Mouse (Mus musculus): Measurements from ENCODE around the gene Crygn. TPM values are rescaled to one million over a fixed set of nuclear protein-coding genes. Genes with fewer than 3 reads are reported as not detected.
"Not testable (repeated sequence)": the region's sequence is repeated elsewhere in the genome, so short reads cannot be mapped to it uniquely, and the experiment has no call there.

Gene Crygn
- polyA plus RNA-seq, 1 experiment from 2014 or later = 7.1 TPM

DNA sequence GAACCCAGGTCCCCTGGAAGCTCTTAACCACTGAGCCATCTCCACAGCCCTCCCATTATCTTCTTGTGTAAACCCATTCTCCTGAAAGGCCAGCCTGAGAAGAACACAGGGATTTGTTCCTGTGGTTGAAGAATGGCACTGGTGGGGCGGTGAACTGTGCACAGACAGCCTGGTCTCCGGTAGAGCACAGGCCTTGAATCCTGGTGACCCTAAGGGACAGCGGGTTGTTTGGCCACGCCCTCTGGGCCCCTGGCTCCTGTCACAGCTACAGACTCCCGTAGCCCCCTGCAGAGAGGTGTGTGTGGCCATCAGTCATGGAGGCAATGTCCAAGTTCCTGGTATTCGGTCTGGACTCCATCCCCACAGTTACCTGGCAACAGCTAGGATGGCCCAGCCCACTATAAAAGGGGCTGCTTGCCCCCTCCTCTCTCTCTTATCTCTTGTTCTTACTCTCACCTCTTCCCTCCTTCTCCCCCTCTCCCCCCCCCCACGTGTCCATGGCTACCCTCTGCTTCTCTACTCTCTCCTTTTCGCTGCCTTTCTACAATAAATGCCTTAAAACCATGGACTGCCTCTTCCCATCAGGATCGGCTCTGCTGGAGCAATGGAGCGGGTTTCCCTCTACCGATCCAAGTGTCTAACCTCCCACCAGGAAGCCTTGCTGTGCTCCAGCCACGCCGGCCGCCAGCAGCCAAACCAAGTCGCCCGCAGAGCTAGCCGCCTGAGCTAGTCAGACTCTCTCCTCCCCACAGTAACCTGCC is 20.5 kb upstream of the Crygn start:
- Histone ChIP-seq H3K27me3 (ENCODE audit: insufficient read depth, low read length) (no peaks in the 10 kb centered on the region), H3K27ac (no peak overlapping the region), H3K9me3 (replicated peaks; ENCODE audit: low read length) (no peaks in the 10 kb centered on the region), H3K36me3 (ENCODE audit: insufficient read depth, low read length) (no peaks in the 10 kb centered on the region), H3K4me2 (ENCODE audit: low read length) (0 out of 2 replicates have a peak overlapping the region, but pooled peaks have one; percentile 13), H3K4me3 (replicated peaks; ENCODE audit: low read depth, low read length) (no peak overlapping the region), H3K9ac (ENCODE audit: low read depth, low read length) (no peak overlapping the region), H3K4me1 (replicated peaks; ENCODE audit: insufficient read depth, low read length) (no peaks in the 10 kb centered on the region)
- no peak for DNase-seq (ENCODE audit: low spot score)
- WGBS = 30% methylated on average over 17 of the region's 17 CpGs
- peak; percentile 59; the same call in 1 of the 2 replicates for ATAC-seq (replicated peaks; ENCODE audit: low FRiP score, low read depth)
- TF ChIP-seq CTCF (IDR thresholded peaks at IDR 0.05; ENCODE audit: low read depth) = no peak

DNA sequence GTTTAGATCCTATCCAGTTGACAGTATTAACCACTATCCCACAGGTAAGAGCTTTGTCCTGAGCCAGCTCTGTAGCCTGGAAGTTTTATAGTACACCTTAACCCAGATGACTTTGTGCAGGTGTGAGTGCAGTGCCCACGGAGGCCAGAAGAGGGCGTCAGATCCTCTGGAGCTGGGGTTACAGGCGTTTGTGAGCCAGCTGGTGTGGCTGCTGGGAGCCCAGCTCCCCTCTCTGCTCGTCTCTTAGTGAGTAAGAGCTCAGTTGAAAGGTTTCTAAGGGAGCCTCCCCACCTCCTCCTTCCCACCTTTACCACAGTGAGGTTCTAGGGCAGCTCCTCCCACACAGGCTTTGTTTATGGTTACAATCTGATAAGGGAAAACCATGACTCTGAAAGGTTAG is 18.9 kb upstream of the Crygn start:
- Histone ChIP-seq H3K36me3 (ENCODE audit: insufficient read depth, low read length) (no peaks in the 10 kb centered on the region), H3K27me3 (ENCODE audit: insufficient read depth, low read length) (no peaks in the 10 kb centered on the region), H3K4me3 (replicated peaks; ENCODE audit: low read depth, low read length) (no peak overlapping the region), H3K4me2 (ENCODE audit: low read length) (no peak overlapping the region), H3K9ac (ENCODE audit: low read depth, low read length) (no peak overlapping the region), H3K4me1 (replicated peaks; ENCODE audit: insufficient read depth, low read length) (no peaks in the 10 kb centered on the region), H3K27ac (no peak overlapping the region), H3K9me3 (replicated peaks; ENCODE audit: low read length) (no peaks in the 10 kb centered on the region)
- 54% methylated on average over 4 of the region's 4 CpGs for WGBS
- DNase-seq (ENCODE audit: low spot score) (no peak), ATAC-seq (replicated peaks; ENCODE audit: low FRiP score, low read depth) (0 out of 2 replicates have a peak, but pooled peaks have one; percentile 49)
- peak; percentile 45 for TF ChIP-seq CTCF (IDR thresholded peaks at IDR 0.05; ENCODE audit: low read depth)

DNA sequence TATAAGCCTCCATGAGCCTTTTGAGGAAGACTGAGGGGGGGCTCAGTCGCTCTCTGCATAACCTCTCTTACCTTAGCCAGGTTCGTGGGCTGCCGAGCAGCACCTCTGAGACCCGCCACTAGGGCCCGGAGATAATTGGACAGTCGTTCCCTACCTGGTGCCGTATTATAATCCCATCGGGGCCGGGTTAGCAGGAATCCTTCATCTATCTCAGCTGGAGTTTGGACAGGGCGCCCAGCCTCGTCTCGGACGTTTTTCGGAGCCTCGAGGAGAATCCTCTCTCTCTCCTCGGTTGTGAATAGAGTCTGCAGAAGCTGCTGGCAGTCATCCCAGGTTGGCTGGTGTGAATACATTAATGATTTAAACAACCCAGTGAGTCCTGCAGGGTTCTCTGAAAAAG is 16.7 kb upstream of the Crygn start:
- not testable (repeated sequence) for H3K4me2 ChIP-seq (ENCODE audit: low read length); DNase-seq (ENCODE audit: low spot score); H3K4me1 ChIP-seq (replicated peaks; ENCODE audit: insufficient read depth, low read length); H3K9me3 ChIP-seq (replicated peaks; ENCODE audit: low read length); H3K27ac ChIP-seq; H3K27me3 ChIP-seq (ENCODE audit: insufficient read depth, low read length); H3K9ac ChIP-seq (ENCODE audit: low read depth, low read length); H3K36me3 ChIP-seq (ENCODE audit: insufficient read depth, low read length); ATAC-seq (replicated peaks; ENCODE audit: low FRiP score, low read depth); H3K4me3 ChIP-seq (replicated peaks; ENCODE audit: low read depth, low read length)
- 88% methylated on average over 16 of the region's 16 CpGs for WGBS

- TF ChIP-seq CTCF (IDR thresholded peaks at IDR 0.05; ENCODE audit: low read depth) = no peak
- Histone ChIP-seq H3K27ac (no peak overlapping the region), H3K9me3 (replicated peaks; ENCODE audit: low read length) (no peaks in the 10 kb centered on the region), H3K9ac (ENCODE audit: low read depth, low read length) (no peak overlapping the region), H3K27me3 (ENCODE audit: insufficient read depth, low read length) (no peaks in the 10 kb centered on the region), H3K4me1 (replicated peaks; ENCODE audit: insufficient read depth, low read length) (peaks cover 17% of the 10 kb centered on the region; the same call in 1 of the 2 replicates), H3K4me3 (replicated peaks; ENCODE audit: low read depth, low read length) (no peak overlapping the region), H3K36me3 (ENCODE audit: insufficient read depth, low read length) (no peaks in the 10 kb centered on the region), H3K4me2 (ENCODE audit: low read length) (no peak overlapping the region)
- 74% methylated on average over 3 of the region's 3 CpGs for WGBS
- ATAC-seq (replicated peaks; ENCODE audit: low FRiP score, low read depth) = no peak
- no peak for DNase-seq (ENCODE audit: low spot score)
Measured at GRCm38 (mm10) chr5:24756931-24757330, 877 bp downstream of the Crygn start.

GRCm38 (mm10) chr5:24752175-24752498 is 5.7 kb downstream of the Crygn start:
- ATAC-seq (replicated peaks; ENCODE audit: low FRiP score, low read depth) (0 out of 2 replicates have a peak, but pooled peaks have one; percentile 0), DNase-seq (ENCODE audit: low spot score) (no peak)
- WGBS = 3% methylated on average over 2 of the region's 2 CpGs
- H3K9me3 ChIP-seq (replicated peaks; ENCODE audit: low read length) = no peaks in the 10 kb centered on the region
- peak overlapping the region; percentile 83 for H3K4me2 ChIP-seq (ENCODE audit: low read length)
- H3K36me3 ChIP-seq (ENCODE audit: insufficient read depth, low read length) = no peaks in the 10 kb centered on the region
- H3K9ac ChIP-seq (ENCODE audit: low read depth, low read length) = no peak overlapping the region
- peak overlapping the region; percentile 97 for H3K27ac ChIP-seq
- H3K4me3 ChIP-seq (replicated peaks; ENCODE audit: low read depth, low read length) = no peak overlapping the region
- H3K27me3 ChIP-seq (ENCODE audit: insufficient read depth, low read length) = no peaks in the 10 kb centered on the region
- H3K4me1 ChIP-seq (replicated peaks; ENCODE audit: insufficient read depth, low read length) = peaks cover 37% of the 10 kb centered on the region
- no peak for TF ChIP-seq CTCF (IDR thresholded peaks at IDR 0.05; ENCODE audit: low read depth)

DNA sequence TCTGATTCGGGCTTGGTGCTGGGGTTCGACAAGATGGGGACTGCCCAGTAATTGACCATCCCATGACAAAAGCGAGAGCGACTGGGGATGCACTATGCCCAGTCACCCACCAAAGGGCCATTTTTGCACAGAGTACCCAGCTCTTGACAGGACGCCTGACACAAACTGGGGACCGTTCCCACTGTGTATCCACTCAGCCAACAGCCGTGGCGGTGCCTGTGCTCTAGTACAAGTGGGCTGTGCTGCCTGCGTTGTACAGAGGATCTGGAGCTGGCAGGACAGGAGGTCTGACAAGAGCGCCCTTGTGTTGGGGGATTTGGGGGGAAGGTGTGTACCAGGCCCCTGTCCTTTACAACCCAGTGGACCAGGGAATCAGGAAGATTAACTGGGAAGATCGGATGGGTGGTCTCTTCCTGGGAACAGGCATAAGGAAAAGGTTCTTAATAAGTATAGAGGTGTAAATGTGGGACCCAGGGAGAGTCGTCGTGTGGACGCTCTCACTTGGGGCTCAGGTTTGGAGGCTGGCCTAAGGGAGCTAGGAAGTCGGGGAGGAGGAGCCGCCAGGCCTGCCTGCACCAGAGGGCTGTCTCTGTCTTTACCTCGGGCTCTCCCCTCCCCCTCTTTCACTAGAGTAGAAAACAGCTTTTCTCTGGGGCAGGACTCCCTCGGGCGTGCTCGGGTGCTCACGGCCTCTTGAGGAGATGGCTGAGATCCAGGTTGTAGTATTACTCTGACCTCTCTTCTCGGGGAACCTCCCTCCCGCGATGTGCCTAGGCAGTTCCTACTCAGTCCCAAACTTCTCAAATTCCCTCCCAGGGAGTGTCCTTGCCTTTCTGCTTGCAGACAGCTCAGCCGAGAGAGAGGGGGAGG is 6.3 kb downstream of the Crygn start:
- under 1% methylated on average over 25 of the region's 25 CpGs for WGBS
- peaks cover 38% of the 10 kb centered on the region for H3K4me1 ChIP-seq (replicated peaks; ENCODE audit: insufficient read depth, low read length)
- DNase-seq (ENCODE audit: low spot score) (peak; percentile 95), ATAC-seq (replicated peaks; ENCODE audit: low FRiP score, low read depth) (peak; percentile 73)
- no peaks in the 10 kb centered on the region for H3K36me3 ChIP-seq (ENCODE audit: insufficient read depth, low read length)
- H3K4me2 ChIP-seq (ENCODE audit: low read length) = peak overlapping the region; percentile 83
- peak overlapping the region; percentile 86 for H3K9ac ChIP-seq (ENCODE audit: low read depth, low read length)
- TF ChIP-seq CTCF (IDR thresholded peaks at IDR 0.05; ENCODE audit: low read depth) = 0 out of 2 replicates have a peak, but pooled peaks have one; percentile 14
- H3K9me3 ChIP-seq (replicated peaks; ENCODE audit: low read length) = no peaks in the 10 kb centered on the region
- no peaks in the 10 kb centered on the region for H3K27me3 ChIP-seq (ENCODE audit: insufficient read depth, low read length)
- H3K27ac ChIP-seq = peak overlapping the region; percentile 97
- H3K4me3 ChIP-seq (replicated peaks; ENCODE audit: low read depth, low read length) = peak overlapping the region; percentile 43

All from kidney, postnatal 0 days (tissue).